Mouse (Mus musculus): Measurements from ENCODE around the gene Dact1. TPM values are rescaled to one million over a fixed set of nuclear protein-coding genes. Genes with fewer than 3 reads are reported as not detected.

Dact1 gene
- polyA plus RNA-seq (2014; fragmentation: Illumina TruSeq; extraction: RNeasy Lipid Tissue Mini Kit (QIAGEN cat#74804); ENCODE audit: low read depth, low replicate concordance): 1.3 TPM

GRCm38 (mm10) chr12:71309581-71310067 lies at the start of gene Dact1:
TSS of gene Dact1 (plus strand) at chr12:71309884.

Other genes starting within 250 kb of the Dact1 start
- not detected for gene Tomm20l, start 198.5 kb upstream of the Dact1 start, polyA plus RNA-seq (2014; fragmentation: Illumina TruSeq; extraction: RNeasy Lipid Tissue Mini Kit (QIAGEN cat#74804); ENCODE audit: low read depth, low replicate concordance)
- gene Timm9, start 173.2 kb upstream of the Dact1 start, polyA plus RNA-seq (2014; fragmentation: Illumina TruSeq; extraction: RNeasy Lipid Tissue Mini Kit (QIAGEN cat#74804); ENCODE audit: low read depth, low replicate concordance): 49.3 TPM
- gene 2700049A03Rik, start 173.0 kb upstream of the Dact1 start, polyA plus RNA-seq (2014; fragmentation: Illumina TruSeq; extraction: RNeasy Lipid Tissue Mini Kit (QIAGEN cat#74804); ENCODE audit: low read depth, low replicate concordance): 1.1 TPM